Mouse (Mus musculus) small intestine, adult 2 months (tissue): ENCODE data around the gene Gpd1.

Experiments
- CTCF ChIP-seq: fragments of 200-500 bp; IDR thresholded peaks from 2 replicates; pipeline ENCODE4 v1.5.1; 2012; ENCODE audit warnings: low read depth, mild to moderate bottlenecking, control low read depth, inconsistent platforms, low read length, moderate library complexity, mixed read lengths; ENCODE audit not compliant: insufficient replicate concordance, insufficient read length; ENCODE audit errors: extremely low read depth
- POLR2A ChIP-seq: fragments of 200-500 bp; IDR thresholded peaks from 2 replicates; pipeline ENCODE4 v1.6.1; 2012; ENCODE audit warnings: low read depth, mild to moderate bottlenecking, control low read depth, inconsistent platforms, low read length, moderate library complexity

GRCm38 (mm10) chr15:99677089-99677488 is 40.2 kb upstream of the Gpd1 start:
- TF ChIP-seq CTCF (no peak), POLR2A (no peak)
